Mouse (Mus musculus) kidney, adult 2 months (tissue): ENCODE data around the gene 1700021F07Rik. TPM values are rescaled to one million over a fixed set of nuclear protein-coding genes. Genes with fewer than 3 reads are reported as not detected.
A peak's percentile ranks its signal among the peaks of the same experiment; 100 is the strongest.

Source experiments
- DNase-seq: peaks from one replicate; pipeline ENCODE4 v3.0.0; 2021
- H3K27ac ChIP-seq: fragments of 200-500 bp; 2 replicates; pipeline ENCODE4 v1.5.1; 2012; ENCODE audit warnings: low read depth, low read length, control low read depth, inconsistent platforms; ENCODE audit not compliant: insufficient read depth
- H3K27me3 ChIP-seq: fragments of 200-500 bp; replicated peaks from 2 replicates; pipeline ENCODE4 v1.6.1; 2012; ENCODE audit warnings: mild to moderate bottlenecking, moderate library complexity, low read length, inconsistent platforms; ENCODE audit not compliant: control insufficient read depth, insufficient read depth
- H3K36me3 ChIP-seq: fragments of 200-500 bp; 2 replicates; pipeline ENCODE4 v1.6.1; 2012; ENCODE audit warnings: mild to moderate bottlenecking, moderate library complexity, low read length, inconsistent platforms; ENCODE audit not compliant: control insufficient read depth, insufficient read depth
- H3K4me1 ChIP-seq: fragments of 200-500 bp; 2 replicates; pipeline ENCODE4 v1.6.1; 2011; ENCODE audit warnings: low read length; ENCODE audit not compliant: control insufficient read depth, insufficient read depth
- H3K4me3 ChIP-seq: fragments of 200-500 bp; 2 replicates; pipeline ENCODE4 v1.5.1; 2011; ENCODE audit warnings: mild to moderate bottlenecking, low read depth, low read length, control low read depth; ENCODE audit not compliant: insufficient read depth
- CTCF ChIP-seq: fragments of 200-500 bp; conservative IDR thresholded peaks from 2 replicates; pipeline ENCODE4 v1.5.1; 2011; ENCODE audit warnings: low read depth, mild to moderate bottlenecking, control low read depth, low read length, moderate library complexity, mixed read lengths; ENCODE audit not compliant: insufficient read depth, insufficient read length
- POLR2A ChIP-seq: fragments of 200-500 bp; IDR thresholded peaks from one replicate; pipeline ENCODE4 v1.6.1; 2011; ENCODE audit warnings: low read depth, low read length, control low read depth
- WGBS: fragments of 180-500 bp; shearing (Covaris S2); methylation state at CpG from one replicate; pipeline ENCODE4 v1.1.7; 2018; 5-methylcytosine and 5-hydroxymethylcytosine counted together
- polyA plus RNA-seq: library from polyadenylated mRNA; depleted of rRNA; stranded (reverse); fragments of >200 nt; gene quantifications from 2 replicates; pipeline ENCODE4 v1.2.3, GENCODE M21; 2012; rRNA removed

1700021F07Rik gene
- polyA plus RNA-seq = not detected in 2 replicates

DNA sequence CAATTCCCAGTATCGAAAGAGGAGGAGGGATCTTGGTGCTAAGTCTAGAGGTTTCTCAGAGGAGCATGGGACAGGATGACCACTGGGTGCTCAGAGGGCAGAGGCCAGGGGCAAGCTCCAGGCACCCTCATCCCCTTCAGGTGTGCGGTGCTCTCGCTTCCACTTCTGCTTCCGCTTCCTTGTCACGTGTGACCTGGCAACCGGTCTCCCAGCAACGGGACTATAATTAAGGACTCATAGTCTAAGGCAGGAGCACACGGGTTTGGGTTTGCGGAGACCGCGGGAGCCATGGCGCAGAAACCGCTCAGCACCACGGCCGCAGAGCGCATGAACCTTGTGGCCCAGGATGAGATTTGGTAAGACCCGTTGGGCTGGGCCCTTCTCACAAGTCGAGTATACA is at the start of gene 1700021F07Rik:
TSS of gene 1700021F07Rik (plus strand) at position 211 of the 400 bp plus-strand sequence.
- no peak for DNase-seq
- H3K4me1 ChIP-seq = no peaks in the 10 kb centered on the region

GRCm38 (mm10) chr2:173473233-173473632 is 49.2 kb upstream of the 1700021F07Rik start:
- no peak for DNase-seq
- Histone ChIP-seq H3K4me3 (no peak overlapping the region), H3K36me3 (no peaks in the 10 kb centered on the region), H3K27me3 (no peaks in the 10 kb centered on the region; the same call in 1 of the 2 replicates), H3K4me1 (no peaks in the 10 kb centered on the region), H3K27ac (no peak overlapping the region)
- TF ChIP-seq POLR2A (no peak), CTCF (no peak)
- WGBS = 34% methylated on average over 11 of the region's 11 CpGs

More for the DNA sequence above, at the start of gene 1700021F07Rik:
- Histone ChIP-seq H3K36me3 (no peaks in the 10 kb centered on the region), H3K27me3 (no peaks in the 10 kb centered on the region), H3K27ac (no peak within 1 kb of the TSS), H3K4me3 (no peak within 1 kb of the TSS)
- 93% methylated on average over 18 of the region's 18 CpGs for WGBS
- TF ChIP-seq POLR2A = no peak
- TF ChIP-seq CTCF = no peak

GRCm38 (mm10) chr2:173479050-173479449 is 43.3 kb upstream of the 1700021F07Rik start:
- DNase-seq = peak; percentile 6
- H3K27me3 ChIP-seq = no peaks in the 10 kb centered on the region
- H3K36me3 ChIP-seq = no peaks in the 10 kb centered on the region
- no peak overlapping the region for H3K27ac ChIP-seq
- H3K4me3 ChIP-seq = no peak overlapping the region
- TF ChIP-seq CTCF (no peak), POLR2A (no peak)
- 58% methylated on average over 12 of the region's 12 CpGs for WGBS
- H3K4me1 ChIP-seq = no peaks in the 10 kb centered on the region

- 90% methylated on average over 4 of the region's 4 CpGs for WGBS
- H3K4me3 ChIP-seq = no peak overlapping the region
These were observed 37.9 kb upstream of the 1700021F07Rik start for GRCm38 (mm10) chr2:173484486-173484885.

GRCm38 (mm10) chr2:173499612-173500011 is 22.8 kb upstream of the 1700021F07Rik start:
- TF ChIP-seq CTCF (no peak), POLR2A (no peak)
- Histone ChIP-seq H3K27me3 (no peaks in the 10 kb centered on the region), H3K27ac (no peak overlapping the region), H3K4me1 (no peaks in the 10 kb centered on the region), H3K4me3 (no peak overlapping the region), H3K36me3 (no peaks in the 10 kb centered on the region)
- 92% methylated on average over 2 of the region's 2 CpGs for WGBS
- DNase-seq = no peak

More at GRCm38 (mm10) chr2:173484486-173484885, 37.9 kb upstream of the 1700021F07Rik start:
- H3K36me3 ChIP-seq = no peaks in the 10 kb centered on the region
- H3K27ac ChIP-seq = no peak overlapping the region
- H3K27me3 ChIP-seq = no peaks in the 10 kb centered on the region
- no peak for DNase-seq
- H3K4me1 ChIP-seq = no peaks in the 10 kb centered on the region
- TF ChIP-seq POLR2A (no peak), CTCF (no peak)

- Histone ChIP-seq H3K27me3 (no peaks in the 10 kb centered on the region), H3K36me3 (no peaks in the 10 kb centered on the region), H3K4me1 (no peaks in the 10 kb centered on the region), H3K4me3 (no peak overlapping the region), H3K27ac (no peak overlapping the region)
- DNase-seq = no peak
- 81% methylated on average over 6 of the region's 6 CpGs for WGBS
- no peak for TF ChIP-seq CTCF
These were observed 8.4 kb upstream of the 1700021F07Rik start for GRCm38 (mm10) chr2:173513977-173514376.

DNA sequence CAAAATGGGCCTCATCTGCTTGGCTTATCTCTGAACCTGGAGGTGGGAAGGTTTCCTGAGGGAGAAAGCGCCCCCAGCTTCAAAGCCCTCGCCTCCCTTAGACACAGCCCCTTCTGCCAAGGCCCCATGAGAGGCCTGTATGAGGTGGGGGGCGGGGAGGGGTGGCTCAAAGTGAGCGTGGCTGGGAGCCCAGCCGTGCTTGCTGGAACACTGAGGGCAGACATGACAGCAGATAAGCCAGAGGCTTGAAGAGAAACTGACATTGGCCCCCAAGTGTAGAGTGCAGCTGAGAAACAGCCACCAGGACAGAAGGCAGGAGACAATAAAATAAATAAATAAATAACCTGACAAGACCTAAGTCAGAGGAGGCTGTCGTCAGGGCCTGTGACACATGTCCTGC is 7.2 kb upstream of the 1700021F07Rik start:
- no peaks in the 10 kb centered on the region for H3K36me3 ChIP-seq
- H3K4me3 ChIP-seq = no peak overlapping the region
- no peaks in the 10 kb centered on the region for H3K27me3 ChIP-seq
- H3K27ac ChIP-seq = no peak overlapping the region
- TF ChIP-seq CTCF = no peak
- H3K4me1 ChIP-seq = no peaks in the 10 kb centered on the region
- 68% methylated on average over 6 of the region's 6 CpGs for WGBS
- DNase-seq = no peak
